Mouse (Mus musculus): ENCODE data around the gene Cep19. TPM values are rescaled to one million over a fixed set of nuclear protein-coding genes. Genes with fewer than 3 reads are reported as not detected.

Cep19 gene
- polyA plus RNA-seq, 1 experiment: 0.11 TPM

GRCm38 (mm10) chr16:32129449-32130189, 30.0 kb downstream of the Cep19 start:
- TF ChIP-seq GATA1 (IDR thresholded peaks at IDR 0.05; ENCODE audit: low read length) (no peak), TAL1 (IDR thresholded peaks at IDR 0.05; ENCODE audit: low read length) (no peak)
- Histone ChIP-seq H3K4me1 (ENCODE audit: control insufficient read depth) (peaks cover 19% of the 10 kb centered on the region), H3K9me3 (ENCODE audit: control insufficient read depth, low read length) (no peaks in the 10 kb centered on the region), H3K36me3 (ENCODE audit: control insufficient read depth) (no peaks in the 10 kb centered on the region), H3K4me3 (replicated peaks) (peak overlapping the region; percentile 67), H3K27me3 (ENCODE audit: control insufficient read depth) (0 out of 2 replicates have a peak, but pooled peaks cover 2% of the 10 kb centered on the region)

- H3K4me1 ChIP-seq (ENCODE audit: control insufficient read depth): peaks cover 19% of the 10 kb centered on the region
- no peaks in the 10 kb centered on the region for H3K9me3 ChIP-seq (ENCODE audit: control insufficient read depth, low read length)
- peak overlapping the region; percentile 67 for H3K4me3 ChIP-seq (replicated peaks)
- TF ChIP-seq GATA1 (IDR thresholded peaks at IDR 0.05; ENCODE audit: low read length) (no peak), TAL1 (IDR thresholded peaks at IDR 0.05; ENCODE audit: low read length) (no peak)
- H3K36me3 ChIP-seq (ENCODE audit: control insufficient read depth): no peaks in the 10 kb centered on the region
- H3K27me3 ChIP-seq (ENCODE audit: control insufficient read depth): no peaks in the 10 kb centered on the region
Observed at GRCm38 (mm10) chr16:32130190-32130826, 30.7 kb downstream of the Cep19 start.

GRCm38 (mm10) chr16:32133148-32133547, 33.5 kb downstream of the Cep19 start:
- no peak overlapping the region for H3K4me3 ChIP-seq (replicated peaks)
- TF ChIP-seq GATA1 (IDR thresholded peaks at IDR 0.05; ENCODE audit: low read length): no peak
- TF ChIP-seq TAL1 (IDR thresholded peaks at IDR 0.05; ENCODE audit: low read length): no peak
- no peaks in the 10 kb centered on the region for H3K9me3 ChIP-seq (ENCODE audit: control insufficient read depth, low read length)
- peaks cover 19% of the 10 kb centered on the region for H3K4me1 ChIP-seq (ENCODE audit: control insufficient read depth)
- no peaks in the 10 kb centered on the region for H3K36me3 ChIP-seq (ENCODE audit: control insufficient read depth)
- H3K27me3 ChIP-seq (ENCODE audit: control insufficient read depth): no peaks in the 10 kb centered on the region

- Histone ChIP-seq H3K9me3 (ENCODE audit: control insufficient read depth, low read length) (no peaks in the 10 kb centered on the region), H3K27me3 (ENCODE audit: control insufficient read depth) (peaks cover 3% of the 10 kb centered on the region; the same call in 1 of the 2 replicates), H3K36me3 (ENCODE audit: control insufficient read depth) (no peaks in the 10 kb centered on the region), H3K4me3 (replicated peaks) (no peak overlapping the region), H3K4me1 (ENCODE audit: control insufficient read depth) (peaks cover 2% of the 10 kb centered on the region)
- TF ChIP-seq GATA1 (IDR thresholded peaks at IDR 0.05; ENCODE audit: low read length): no peak
- TF ChIP-seq TAL1 (IDR thresholded peaks at IDR 0.05; ENCODE audit: low read length): no peak
Observed at GRCm38 (mm10) chr16:32135842-32136357, 36.3 kb downstream of the Cep19 start.

GRCm38 (mm10) chr16:32138954-32139353, 39.4 kb downstream of the Cep19 start:
- Histone ChIP-seq H3K9me3 (ENCODE audit: control insufficient read depth, low read length) (no peaks in the 10 kb centered on the region), H3K36me3 (ENCODE audit: control insufficient read depth) (peaks cover 13% of the 10 kb centered on the region), H3K4me3 (replicated peaks) (no peak overlapping the region), H3K27me3 (ENCODE audit: control insufficient read depth) (peaks cover 3% of the 10 kb centered on the region; the same call in 1 of the 2 replicates), H3K4me1 (ENCODE audit: control insufficient read depth) (no peaks in the 10 kb centered on the region)
- TF ChIP-seq GATA1 (IDR thresholded peaks at IDR 0.05; ENCODE audit: low read length) (no peak), TAL1 (IDR thresholded peaks at IDR 0.05; ENCODE audit: low read length) (no peak)

GRCm38 (mm10) chr16:32143766-32144165, 44.2 kb downstream of the Cep19 start:
- no peak overlapping the region for H3K4me3 ChIP-seq (replicated peaks)
- H3K4me1 ChIP-seq (ENCODE audit: control insufficient read depth): no peaks in the 10 kb centered on the region
- H3K27me3 ChIP-seq (ENCODE audit: control insufficient read depth): peaks cover 3% of the 10 kb centered on the region; the same call in 1 of the 2 replicates
- no peaks in the 10 kb centered on the region for H3K9me3 ChIP-seq (ENCODE audit: control insufficient read depth, low read length)
- peaks cover 29% of the 10 kb centered on the region for H3K36me3 ChIP-seq (ENCODE audit: control insufficient read depth)
- no peak for TF ChIP-seq TAL1 (IDR thresholded peaks at IDR 0.05; ENCODE audit: low read length)
- TF ChIP-seq GATA1 (IDR thresholded peaks at IDR 0.05; ENCODE audit: low read length): no peak

- H3K36me3 ChIP-seq (ENCODE audit: control insufficient read depth): peaks cover 29% of the 10 kb centered on the region
- no peaks in the 10 kb centered on the region for H3K9me3 ChIP-seq (ENCODE audit: control insufficient read depth, low read length)
- H3K4me3 ChIP-seq (replicated peaks): no peak overlapping the region
- TF ChIP-seq GATA1 (IDR thresholded peaks at IDR 0.05; ENCODE audit: low read length) (no peak), TAL1 (IDR thresholded peaks at IDR 0.05; ENCODE audit: low read length) (no peak)
- H3K27me3 ChIP-seq (ENCODE audit: control insufficient read depth): no peaks in the 10 kb centered on the region
- no peaks in the 10 kb centered on the region for H3K4me1 ChIP-seq (ENCODE audit: control insufficient read depth)
Observed at GRCm38 (mm10) chr16:32144592-32144991, 45.0 kb downstream of the Cep19 start.

GRCm38 (mm10) chr16:32147589-32148207, 48.1 kb downstream of the Cep19 start:
- H3K27me3 ChIP-seq (ENCODE audit: control insufficient read depth): no peaks in the 10 kb centered on the region
- no peaks in the 10 kb centered on the region for H3K4me1 ChIP-seq (ENCODE audit: control insufficient read depth)
- no peak for TF ChIP-seq GATA1 (IDR thresholded peaks at IDR 0.05; ENCODE audit: low read length)
- TF ChIP-seq TAL1 (IDR thresholded peaks at IDR 0.05; ENCODE audit: low read length): no peak
- H3K9me3 ChIP-seq (ENCODE audit: control insufficient read depth, low read length): no peaks in the 10 kb centered on the region
- H3K4me3 ChIP-seq (replicated peaks): no peak overlapping the region
- peaks cover 29% of the 10 kb centered on the region for H3K36me3 ChIP-seq (ENCODE audit: control insufficient read depth)

GRCm38 (mm10) chr16:32153976-32154375, 54.4 kb downstream of the Cep19 start:
- H3K27me3 ChIP-seq (ENCODE audit: control insufficient read depth): no peaks in the 10 kb centered on the region
- no peaks in the 10 kb centered on the region for H3K9me3 ChIP-seq (ENCODE audit: control insufficient read depth, low read length)
- no peaks in the 10 kb centered on the region; the same call in 1 of the 2 replicates for H3K4me1 ChIP-seq (ENCODE audit: control insufficient read depth)
- TF ChIP-seq TAL1 (IDR thresholded peaks at IDR 0.05; ENCODE audit: low read length) (no peak), GATA1 (IDR thresholded peaks at IDR 0.05; ENCODE audit: low read length) (no peak)
- H3K4me3 ChIP-seq (replicated peaks): no peak overlapping the region
- no peaks in the 10 kb centered on the region; the same call in 1 of the 2 replicates for H3K36me3 ChIP-seq (ENCODE audit: control insufficient read depth)
